Mouse (Mus musculus): ENCODE data around the gene Clec10a.

The Clec10a gene

GRCm38 (mm10) chr11:70218741-70219470 lies 62.9 kb downstream of the Clec10a start:
- no peak for DNase-seq (ENCODE audit: low spot score)

DNA sequence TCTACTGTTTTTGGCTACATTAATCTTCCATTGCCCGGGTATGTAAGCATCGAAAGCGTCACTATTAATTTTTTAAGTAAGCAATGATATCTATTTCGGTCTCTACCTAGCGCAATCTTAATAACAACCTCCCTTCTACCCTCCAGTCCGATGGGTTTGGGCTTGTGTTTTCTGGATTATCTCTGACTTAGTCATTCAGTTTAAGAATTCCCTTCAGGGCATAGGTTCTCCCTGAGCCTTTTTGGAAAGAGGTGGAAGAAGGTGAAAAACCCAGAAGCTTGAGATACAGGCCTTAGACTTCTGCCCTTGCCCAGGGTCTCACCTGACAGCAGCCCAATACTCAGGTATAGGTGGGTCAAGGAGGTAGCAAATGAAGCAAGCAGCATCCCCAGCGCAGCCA lies 63.9 kb downstream of the Clec10a start:
- no peak for DNase-seq (ENCODE audit: low spot score)

DNA sequence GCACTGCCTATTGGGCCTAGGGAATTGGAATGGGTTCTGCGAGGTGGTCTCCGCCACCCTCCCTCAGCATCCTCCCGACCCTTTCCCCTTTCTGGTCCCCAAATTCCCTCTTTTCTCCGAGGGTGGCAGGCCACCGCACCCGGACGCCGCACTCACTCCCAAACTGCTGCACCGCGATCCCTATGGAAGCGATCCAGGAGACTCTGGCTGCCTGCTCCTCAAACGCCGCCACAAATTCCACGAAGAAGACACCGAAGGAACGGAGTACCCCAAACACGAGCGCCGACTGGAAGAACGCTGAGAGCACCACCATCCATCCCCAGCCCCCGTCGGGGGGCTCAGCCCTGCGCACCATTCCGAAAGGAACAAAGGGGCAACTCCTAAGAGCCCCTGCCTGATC lies 64.3 kb downstream of the Clec10a start:
- no peak for DNase-seq (ENCODE audit: low spot score)
